Mouse (Mus musculus) liver, embryonic 16.5 days (tissue): ENCODE results near the gene Fbxo48. TPM values are rescaled to one million over a fixed set of nuclear protein-coding genes. Genes with fewer than 3 reads are reported as not detected.

Experiments
- ATAC-seq: fragments of 200-750 bp; cut with Nextera tagmentation; 2 replicates; pipeline ENCODE4 v1.8.0; 2017; ENCODE audit warnings: low read depth, mild to moderate bottlenecking, moderate number of reproducible peaks, moderate library complexity
- H3K27ac ChIP-seq: fragments of 300-500 bp; sonication (generic); 2 replicates; pipeline ENCODE4 v1.5.1; 2014; ENCODE audit warnings: mild to moderate bottlenecking, low read length
- H3K27me3 ChIP-seq: fragments of 300-500 bp; sonication (generic); 2 replicates; pipeline ENCODE4 v1.6.1; 2014; ENCODE audit warnings: low read depth, low read length, mixed read lengths; ENCODE audit not compliant: control insufficient read depth, insufficient read depth
- H3K36me3 ChIP-seq: fragments of 300-500 bp; sonication (generic); 2 replicates; pipeline ENCODE4 v1.6.1; 2014; ENCODE audit warnings: mild to moderate bottlenecking; ENCODE audit not compliant: control insufficient read depth, insufficient read depth
- H3K4me1 ChIP-seq: fragments of 300-500 bp; sonication (generic); 2 replicates; pipeline ENCODE4 v1.6.1; 2014; ENCODE audit warnings: low read depth, low read length, mixed read lengths; ENCODE audit not compliant: control insufficient read depth
- H3K4me2 ChIP-seq: fragments of 300-500 bp; sonication (generic); 2 replicates; pipeline ENCODE4 v1.6.1; 2014; ENCODE audit warnings: low read depth, low read length, mixed read lengths
- H3K4me3 ChIP-seq: fragments of 300-500 bp; sonication (generic); 2 replicates; pipeline ENCODE4 v1.5.1; 2014; ENCODE audit warnings: low read depth, mild to moderate bottlenecking, low read length
- H3K9ac ChIP-seq: fragments of 300-500 bp; sonication (generic); 2 replicates; pipeline ENCODE4 v1.6.1; 2014; ENCODE audit warnings: low read depth, low read length
- H3K9me3 ChIP-seq: fragments of 300-500 bp; sonication (generic); replicated peaks from 2 replicates; pipeline ENCODE4 v1.6.1; 2016; ENCODE audit warnings: low read length; ENCODE audit not compliant: control insufficient read depth
- WGBS: fragments of 180-500 bp; shearing (Covaris S2); extraction: QIAGEN DNeasy Blood & Tissue Kit; methylation state at CpG from one replicate; pipeline ENCODE4 v1.1.7; 2014; ENCODE audit not compliant: insufficient replicate concordance; 5-methylcytosine and 5-hydroxymethylcytosine counted together
- polyA plus RNA-seq: library from polyadenylated mRNA; unstranded; fragments of >200 nt; fragmentation: Nextera tagmentation; extraction: Ambion mirVana; gene quantifications from 2 replicates; pipeline ENCODE4 v1.2.1, GENCODE M21; 2015

Gene Fbxo48
- polyA plus RNA-seq, 1 experiment from 2014 or later = 1.5 TPM

DNA sequence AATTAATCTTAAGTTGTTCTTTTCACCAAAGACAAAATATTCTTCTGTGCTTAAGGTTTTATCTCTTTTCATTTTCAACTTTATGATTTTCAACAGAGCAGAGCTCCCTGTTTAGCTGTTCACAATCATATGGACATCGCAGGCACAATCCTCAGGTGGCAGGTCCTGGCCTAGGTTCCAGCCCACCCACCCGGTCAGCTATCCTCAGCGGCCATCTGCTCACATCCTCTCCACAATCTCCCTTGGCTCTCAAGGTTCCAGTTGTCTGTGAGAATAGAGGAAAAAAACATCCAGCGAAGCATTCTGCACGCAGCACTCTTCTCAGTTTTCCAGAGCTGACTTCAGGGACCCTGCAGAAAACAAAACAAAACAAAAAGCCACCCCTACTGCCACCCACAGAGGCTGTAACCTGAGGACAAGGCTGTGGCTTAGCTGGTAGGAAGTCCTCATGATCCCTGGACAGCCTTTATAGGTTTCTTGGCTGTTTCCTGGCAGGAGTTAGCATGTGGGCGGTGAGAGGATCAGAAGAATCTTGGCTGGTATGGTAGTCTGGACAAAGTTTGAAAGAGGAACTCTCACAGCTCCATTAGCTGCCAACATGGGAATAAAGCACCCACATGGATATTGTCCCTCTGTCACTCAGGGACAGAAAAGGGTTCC lies 15.5 kb upstream of the Fbxo48 start:
- no peak for ATAC-seq
- WGBS = 72% methylated on average over 6 of the region's 6 CpGs
- no peaks in the 10 kb centered on the region for H3K36me3 ChIP-seq
- H3K9ac ChIP-seq = no peak overlapping the region
- H3K4me3 ChIP-seq = no peak overlapping the region
- H3K27ac ChIP-seq = no peak overlapping the region
- no peaks in the 10 kb centered on the region for H3K4me1 ChIP-seq
- H3K9me3 ChIP-seq = no peaks in the 10 kb centered on the region
- H3K4me2 ChIP-seq = no peak overlapping the region
- H3K27me3 ChIP-seq = no peaks in the 10 kb centered on the region

- WGBS = 62% methylated on average over 4 of the region's 4 CpGs
- no peak overlapping the region for H3K27ac ChIP-seq
Measured at GRCm38 (mm10) chr11:16941103-16941793, 9.9 kb upstream of the Fbxo48 start.

DNA sequence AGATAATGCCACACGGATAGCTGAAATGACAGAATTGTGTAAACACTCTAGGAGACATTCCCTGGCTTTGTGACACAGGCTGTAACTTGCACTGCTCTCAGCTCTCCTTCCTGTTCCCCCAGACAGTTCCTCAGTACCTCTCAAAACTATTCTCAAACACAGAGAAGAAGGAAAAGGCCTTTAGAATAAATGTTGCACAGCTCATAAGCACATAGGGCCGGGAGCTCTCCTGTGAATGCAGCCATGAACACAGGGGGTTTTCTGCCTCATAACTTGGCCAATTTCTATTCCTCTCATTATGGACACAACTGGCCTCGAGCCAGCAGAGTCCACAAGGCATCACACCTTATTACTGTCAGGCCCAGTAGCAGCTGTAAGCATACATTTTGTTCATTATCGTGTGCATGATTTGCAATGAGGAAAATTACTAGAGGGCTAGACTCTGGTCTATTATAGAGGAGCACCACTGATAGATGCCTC lies 9.2 kb upstream of the Fbxo48 start:
- Histone ChIP-seq H3K9me3 (no peaks in the 10 kb centered on the region), H3K27ac (no peak overlapping the region), H3K4me2 (no peak overlapping the region), H3K27me3 (no peaks in the 10 kb centered on the region), H3K4me1 (no peaks in the 10 kb centered on the region; the same call in 1 of the 2 replicates), H3K36me3 (no peaks in the 10 kb centered on the region), H3K9ac (no peak overlapping the region), H3K4me3 (no peak overlapping the region)
- no peak for ATAC-seq
- 54% methylated on average over 4 of the region's 4 CpGs for WGBS

More at GRCm38 (mm10) chr11:16941103-16941793, 9.9 kb upstream of the Fbxo48 start:
- H3K9ac ChIP-seq = no peak overlapping the region
- no peak overlapping the region for H3K4me3 ChIP-seq
- no peak overlapping the region for H3K4me2 ChIP-seq
- H3K4me1 ChIP-seq = no peaks in the 10 kb centered on the region; the same call in 1 of the 2 replicates
- H3K36me3 ChIP-seq = no peaks in the 10 kb centered on the region
- no peak for ATAC-seq
- no peaks in the 10 kb centered on the region for H3K9me3 ChIP-seq
- no peaks in the 10 kb centered on the region for H3K27me3 ChIP-seq

- Histone ChIP-seq H3K9me3 (no peaks in the 10 kb centered on the region), H3K9ac (no peak overlapping the region), H3K4me3 (no peak overlapping the region), H3K27me3 (no peaks in the 10 kb centered on the region), H3K36me3 (no peaks in the 10 kb centered on the region), H3K27ac (no peak overlapping the region), H3K4me2 (no peak overlapping the region), H3K4me1 (no peaks in the 10 kb centered on the region; the same call in 1 of the 2 replicates)
- WGBS = 66% methylated on average over 4 of the region's 4 CpGs
- ATAC-seq = no peak
Measured at GRCm38 (mm10) chr11:16943016-16943415, 8.2 kb upstream of the Fbxo48 start.

DNA sequence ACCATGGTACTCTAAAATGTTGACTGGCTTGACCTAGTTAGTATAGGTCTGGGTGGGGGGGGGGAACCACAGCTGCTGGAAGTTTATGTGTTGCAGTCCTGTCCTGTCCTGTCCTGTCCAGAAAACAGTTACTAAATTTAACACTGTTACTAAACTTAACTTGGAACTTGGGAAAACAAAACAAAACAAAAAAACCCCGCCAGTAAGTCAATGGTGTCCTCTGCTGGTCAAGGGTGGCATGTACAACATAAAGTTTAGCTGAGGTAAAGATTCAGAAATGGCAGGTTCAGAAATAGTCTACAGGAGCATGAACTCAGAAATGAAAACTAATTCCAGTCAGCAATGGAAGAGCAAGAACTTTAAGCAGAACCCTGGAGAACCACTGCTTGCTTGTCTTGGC lies 2.4 kb upstream of the Fbxo48 start:
- Histone ChIP-seq H3K4me1 (peaks cover 11% of the 10 kb centered on the region), H3K36me3 (no peaks in the 10 kb centered on the region; the same call in 1 of the 2 replicates), H3K4me2 (0 out of 2 replicates have a peak overlapping the region, but pooled peaks have one; percentile 17), H3K9ac (no peak overlapping the region), H3K27me3 (no peaks in the 10 kb centered on the region), H3K4me3 (no peak overlapping the region), H3K9me3 (no peaks in the 10 kb centered on the region), H3K27ac (no peak overlapping the region)
- ATAC-seq = no peak
- 16% methylated on average over 1 of the region's 1 CpGs for WGBS

- Histone ChIP-seq H3K4me3 (peak overlapping the region; percentile 88), H3K9me3 (no peaks in the 10 kb centered on the region), H3K36me3 (no peaks in the 10 kb centered on the region; the same call in 1 of the 2 replicates), H3K4me1 (peaks cover 11% of the 10 kb centered on the region), H3K27me3 (no peaks in the 10 kb centered on the region), H3K9ac (peak overlapping the region; percentile 72), H3K27ac (peak overlapping the region; percentile 47), H3K4me2 (peak overlapping the region; percentile 63)
- 25% methylated on average over 13 of the region's 13 CpGs for WGBS
- peak; percentile 2 for ATAC-seq
Measured at GRCm38 (mm10) chr11:16950226-16950975, 774 bp upstream of the Fbxo48 start.

DNA sequence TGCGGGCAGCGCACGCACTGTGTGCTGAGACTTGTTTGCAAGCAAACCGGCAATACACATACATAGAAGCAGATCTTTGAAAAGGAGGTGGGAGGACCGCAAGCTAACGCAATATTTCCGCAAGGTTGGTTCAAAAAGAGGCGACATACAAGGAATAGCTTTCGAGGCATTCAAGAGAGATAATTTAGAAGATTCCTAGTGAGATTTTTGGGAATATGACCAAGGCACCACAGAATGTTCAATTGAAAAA lies 511 bp downstream of the Fbxo48 start:
- WGBS = under 1% methylated on average over 9 of the region's 9 CpGs
- H3K9ac ChIP-seq = peak overlapping the region; percentile 90
- H3K36me3 ChIP-seq = no peaks in the 10 kb centered on the region; the same call in 1 of the 2 replicates
- peak; percentile 2; the same call in 1 of the 2 replicates for ATAC-seq
- no peaks in the 10 kb centered on the region for H3K27me3 ChIP-seq
- peak overlapping the region; percentile 81 for H3K27ac ChIP-seq
- peaks cover 16% of the 10 kb centered on the region for H3K4me1 ChIP-seq
- peak overlapping the region; percentile 77 for H3K4me2 ChIP-seq
- H3K4me3 ChIP-seq = peak overlapping the region; percentile 88
- H3K9me3 ChIP-seq = no peaks in the 10 kb centered on the region

GRCm38 (mm10) chr11:16956115-16956862 lies 5.1 kb downstream of the Fbxo48 start:
- WGBS = 32% methylated on average over 6 of the region's 6 CpGs
- no peaks in the 10 kb centered on the region for H3K9me3 ChIP-seq
- ATAC-seq = no peak
- no peak overlapping the region for H3K4me2 ChIP-seq
- H3K4me3 ChIP-seq = no peak overlapping the region
- H3K27ac ChIP-seq = peak overlapping the region; percentile 27; the same call in 1 of the 2 replicates
- no peak overlapping the region for H3K9ac ChIP-seq
- no peaks in the 10 kb centered on the region; the same call in 1 of the 2 replicates for H3K36me3 ChIP-seq
- no peaks in the 10 kb centered on the region for H3K27me3 ChIP-seq
- peaks cover 9% of the 10 kb centered on the region for H3K4me1 ChIP-seq
